Mouse (Mus musculus): ENCODE measurements around the gene 2310039H08Rik. TPM values are rescaled to one million over a fixed set of nuclear protein-coding genes. Genes with fewer than 3 reads are reported as not detected.

Gene 2310039H08Rik
- total and polyA plus RNA-seq, 3 experiments, result 73.1 to 305 (median 74.1) TPM

- DNase-seq, result no peak
These were observed 36.8 kb downstream of the 2310039H08Rik start for GRCm38 (mm10) chr17:46809131-46809830.

GRCm38 (mm10) chr17:46810672-46811071 lies 38.2 kb downstream of the 2310039H08Rik start:
- DNase-seq, result no peak

GRCm38 (mm10) chr17:46812442-46812841 lies 40.0 kb downstream of the 2310039H08Rik start:
- DNase-seq, result no peak

GRCm38 (mm10) chr17:46813637-46814036 lies 41.2 kb downstream of the 2310039H08Rik start:
- no peak for DNase-seq

- no peak for DNase-seq
These were observed 42.1 kb downstream of the 2310039H08Rik start for GRCm38 (mm10) chr17:46814497-46814896.

GRCm38 (mm10) chr17:46816306-46816705 lies 43.9 kb downstream of the 2310039H08Rik start:
- no peak for DNase-seq

- DNase-seq, result no peak
These were observed 45.3 kb downstream of the 2310039H08Rik start for GRCm38 (mm10) chr17:46817734-46818158.

GRCm38 (mm10) chr17:46820628-46821027 lies 48.2 kb downstream of the 2310039H08Rik start:
- no peak for DNase-seq

Other genes starting within 250 kb of the 2310039H08Rik start
- 10 to 100 TPM; 20.0 to 23.1 TPM for gene Cul9, start 226.2 kb upstream of the 2310039H08Rik start, total RNA-seq (2021)
- gene Cul9, start 226.2 kb upstream of the 2310039H08Rik start, polyA plus RNA-seq (2012; rRNA removed), result 42.3 and 48.0 TPM in 2 replicates
- gene Srf, start 216.5 kb upstream of the 2310039H08Rik start, total RNA-seq (2021), result 10 to 100 TPM; 35.6 to 45.2 TPM
- 178 and 199 TPM in 2 replicates for gene Srf, start 216.5 kb upstream of the 2310039H08Rik start, polyA plus RNA-seq (2012; rRNA removed)
- gene Ptk7, start 143.1 kb upstream of the 2310039H08Rik start, total RNA-seq (2021), result 1 to 10 TPM; 4.6 to 8.0 TPM
- gene Ptk7, start 143.1 kb upstream of the 2310039H08Rik start, polyA plus RNA-seq (2012; rRNA removed), result 8.6 and 9.2 TPM in 2 replicates
- gene Klc4, start 126.6 kb upstream of the 2310039H08Rik start, total RNA-seq (2021), result 10 to 100 TPM; 40.9 to 43.1 TPM
- gene Klc4, start 126.6 kb upstream of the 2310039H08Rik start, polyA plus RNA-seq (2012; rRNA removed), result 25.7 and 29.7 TPM in 2 replicates
- gene Mrpl2, start 126.4 kb upstream of the 2310039H08Rik start, total RNA-seq (2021), result 100 to 1,000 TPM in 1 of 2 experiments, 10 to 100 TPM in 1; 82.9 to 113 TPM
- gene Mrpl2, start 126.4 kb upstream of the 2310039H08Rik start, polyA plus RNA-seq (2012; rRNA removed), result 343 and 456 TPM in 2 replicates
- 10 to 100 TPM; 28.6 to 36.3 TPM for gene Cul7, start 122.3 kb upstream of the 2310039H08Rik start, total RNA-seq (2021)
- gene Cul7, start 122.3 kb upstream of the 2310039H08Rik start, polyA plus RNA-seq (2012; rRNA removed), result 52.6 and 53.3 TPM in 2 replicates
- gene Rrp36, start 98.3 kb upstream of the 2310039H08Rik start, total RNA-seq (2021), result 10 to 100 TPM; 24.2 to 28.5 TPM
- 21.7 and 23.8 TPM in 2 replicates for gene Rrp36, start 98.3 kb upstream of the 2310039H08Rik start, polyA plus RNA-seq (2012; rRNA removed)
- 100 to 1,000 TPM; 106 to 114 TPM for gene Mea1, start 93.8 kb upstream of the 2310039H08Rik start, total RNA-seq (2021)
- 44.9 and 50.8 TPM in 2 replicates for gene Mea1, start 93.8 kb upstream of the 2310039H08Rik start, polyA plus RNA-seq (2012; rRNA removed)
- 10 to 100 TPM; 57.5 to 64.0 TPM for gene Klhdc3, start 91.7 kb upstream of the 2310039H08Rik start, total RNA-seq (2021)
- 78.2 and 100 TPM in 2 replicates for gene Klhdc3, start 91.7 kb upstream of the 2310039H08Rik start, polyA plus RNA-seq (2012; rRNA removed)
- 10 to 100 TPM; 42.6 to 50.3 TPM for gene Ppp2r5d, start 67.5 kb upstream of the 2310039H08Rik start, total RNA-seq (2021)
- 44.2 and 46.1 TPM in 2 replicates for gene Ppp2r5d, start 67.5 kb upstream of the 2310039H08Rik start, polyA plus RNA-seq (2012; rRNA removed)
- 10 to 100 TPM; 49.5 to 69.2 TPM for gene Pex6, start 61.2 kb upstream of the 2310039H08Rik start, total RNA-seq (2021)
- gene Pex6, start 61.2 kb upstream of the 2310039H08Rik start, polyA plus RNA-seq (2012; rRNA removed), result 167 and 190 TPM in 2 replicates
- gene Gnmt, start 43.5 kb upstream of the 2310039H08Rik start, total RNA-seq (2021), result 1 to 10 TPM; 1.2 to 6.5 TPM
- 1.0 and 4.0 TPM in 2 replicates for gene Gnmt, start 43.5 kb upstream of the 2310039H08Rik start, polyA plus RNA-seq (2012; rRNA removed)
- 10 to 100 TPM; 53.7 to 59.5 TPM for gene Cnpy3, start 20.4 kb upstream of the 2310039H08Rik start, total RNA-seq (2021)
- 53.9 and 56.7 TPM in 2 replicates for gene Cnpy3, start 20.4 kb upstream of the 2310039H08Rik start, polyA plus RNA-seq (2012; rRNA removed)
- not detected for gene Ptcra, start 8.9 kb upstream of the 2310039H08Rik start, total RNA-seq (2021)
- 0.27 TPM in 1 of 2 replicates, not detected in the other for gene Ptcra, start 8.9 kb upstream of the 2310039H08Rik start, polyA plus RNA-seq (2012; rRNA removed)
- gene Rpl7l1, start 10.0 kb downstream of the 2310039H08Rik start, total RNA-seq (2021), result 10 to 100 TPM; 74.6 to 85.9 TPM
- 6.5 and 8.0 TPM in 2 replicates for gene Rpl7l1, start 10.0 kb downstream of the 2310039H08Rik start, polyA plus RNA-seq (2012; rRNA removed)
- 10 to 100 TPM; 22.6 to 25.1 TPM for gene Bicral, start 85.8 kb downstream of the 2310039H08Rik start, total RNA-seq (2021)
- 6.1 and 7.7 TPM in 2 replicates for gene Bicral, start 85.8 kb downstream of the 2310039H08Rik start, polyA plus RNA-seq (2012; rRNA removed)
- gene Tbcc, start 118.0 kb downstream of the 2310039H08Rik start, total RNA-seq (2021), result 10 to 100 TPM; 13.1 to 23.8 TPM
- gene Tbcc, start 118.0 kb downstream of the 2310039H08Rik start, polyA plus RNA-seq (2012; rRNA removed), result 17.2 and 18.5 TPM in 2 replicates
- not detected for gene Prph2, start 137.8 kb downstream of the 2310039H08Rik start, total RNA-seq (2021)
- not detected in 2 replicates for gene Prph2, start 137.8 kb downstream of the 2310039H08Rik start, polyA plus RNA-seq (2012; rRNA removed)
- 10 to 100 TPM; 57.6 to 87.4 TPM for gene Ubr2, start 237.9 kb downstream of the 2310039H08Rik start, total RNA-seq (2021)
- gene Ubr2, start 237.9 kb downstream of the 2310039H08Rik start, polyA plus RNA-seq (2012; rRNA removed), result 36.2 and 41.4 TPM in 2 replicates